Mouse (Mus musculus) cerebellum, adult 9-11 months (tissue): ENCODE results near the gene Padi6.

Experiments
- DNase-seq: peaks from one replicate; pipeline ENCODE4 v3.0.0; 2022

Gene Padi6

DNA sequence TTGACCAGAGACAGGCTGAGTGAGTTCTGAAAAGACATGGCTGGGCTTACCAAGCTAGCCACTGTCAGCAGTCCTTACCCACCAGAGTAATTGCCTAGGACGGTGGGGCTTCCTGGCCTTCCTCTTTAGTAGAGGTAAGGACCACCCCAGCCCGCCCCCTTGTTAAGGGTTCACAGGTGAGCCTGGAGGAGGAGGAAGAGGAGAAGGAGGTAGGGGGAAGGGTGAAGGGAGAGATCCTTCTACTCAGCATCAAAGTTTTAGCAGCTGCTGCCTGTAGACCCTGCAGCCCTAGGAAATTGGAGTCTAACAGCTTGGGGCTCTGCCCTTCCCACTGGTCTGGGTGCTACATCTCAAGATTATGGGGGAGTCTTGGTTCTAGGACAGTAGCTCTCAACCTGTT is at the start of gene Padi6:
TSS of gene Padi6 (minus strand) at position 101 of the 400 bp plus-strand sequence.
- DNase-seq = no peak

DNA sequence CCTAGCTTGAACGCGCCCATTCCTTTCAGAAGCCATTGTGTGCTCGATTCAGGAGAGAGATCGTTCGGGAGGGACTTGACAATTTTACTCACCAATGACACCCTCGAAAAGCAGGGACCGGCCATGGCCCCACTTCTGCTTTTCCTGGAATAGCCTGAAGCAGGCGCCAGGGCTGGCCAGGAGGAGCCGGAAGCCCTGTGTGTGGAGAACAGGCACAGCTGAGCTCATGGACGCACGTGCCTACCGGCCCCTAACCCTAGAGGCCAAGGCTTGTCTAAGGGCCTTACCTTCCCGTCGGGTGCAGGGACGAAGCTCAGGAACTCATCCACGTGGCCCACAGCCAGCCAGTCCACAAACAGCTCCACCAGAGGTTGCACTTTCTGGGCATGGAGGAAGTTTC is 48.6 kb upstream of the Padi6 start:
- no peak for DNase-seq

DNA sequence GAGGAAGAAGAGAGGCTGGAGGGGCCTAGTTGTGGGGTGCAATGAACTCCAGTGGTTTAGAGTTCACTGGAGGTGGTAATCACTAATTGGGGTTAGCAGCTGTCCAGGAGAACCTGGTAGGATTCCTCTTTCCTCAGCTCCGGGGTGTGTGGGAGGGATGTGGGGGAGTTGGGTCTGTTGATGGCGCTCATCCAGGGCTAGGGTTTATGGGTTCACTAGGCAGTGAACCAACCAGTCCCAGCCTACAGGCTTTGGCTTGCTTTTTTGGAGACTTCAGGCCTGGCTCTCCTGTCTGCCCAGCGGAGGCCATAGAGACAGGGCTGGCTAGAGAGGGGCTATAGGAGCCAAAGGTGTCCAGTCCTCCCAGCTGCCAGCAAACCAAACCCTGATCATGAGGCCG is 47.5 kb upstream of the Padi6 start:
- no peak for DNase-seq

DNA sequence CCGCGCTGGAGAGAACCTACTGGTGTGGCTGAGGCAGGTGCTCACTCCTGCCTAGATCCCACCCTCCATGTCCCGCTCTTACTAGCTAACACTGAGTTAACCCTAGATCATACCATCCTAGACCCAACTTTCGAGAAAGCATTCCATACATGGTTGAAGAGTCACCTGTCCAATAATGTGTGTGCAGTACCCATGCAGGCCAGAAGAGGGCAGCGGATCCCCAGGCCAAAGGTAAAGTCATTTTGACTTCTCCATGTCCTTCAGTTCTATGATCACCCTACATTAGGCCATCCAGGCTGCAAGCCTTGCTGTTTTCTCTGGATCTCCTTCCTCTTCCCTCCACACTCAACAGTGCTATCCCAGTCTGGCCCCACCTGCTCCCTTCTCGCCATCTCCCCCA is 46.5 kb upstream of the Padi6 start:
- DNase-seq = peak; percentile 16

DNA sequence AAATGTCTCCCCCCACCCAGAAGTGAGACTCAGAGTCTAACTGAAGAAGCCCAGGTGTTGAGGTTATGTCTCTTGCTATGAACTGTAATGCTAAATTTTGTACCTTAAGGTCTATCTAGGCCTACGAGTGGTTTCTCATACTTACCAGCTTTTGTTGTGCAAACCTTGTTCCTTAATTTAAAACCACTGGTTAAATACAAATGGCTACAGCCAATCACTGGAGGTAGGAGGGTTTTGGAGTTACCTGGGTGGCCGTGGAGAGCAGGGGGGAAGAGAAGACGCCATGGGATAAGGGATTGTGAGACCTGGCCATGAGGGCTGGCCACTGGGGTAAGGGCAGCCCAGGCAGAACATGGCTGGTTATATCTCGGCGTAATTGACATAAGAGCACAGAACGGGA is 45.8 kb upstream of the Padi6 start:
- no peak for DNase-seq

DNA sequence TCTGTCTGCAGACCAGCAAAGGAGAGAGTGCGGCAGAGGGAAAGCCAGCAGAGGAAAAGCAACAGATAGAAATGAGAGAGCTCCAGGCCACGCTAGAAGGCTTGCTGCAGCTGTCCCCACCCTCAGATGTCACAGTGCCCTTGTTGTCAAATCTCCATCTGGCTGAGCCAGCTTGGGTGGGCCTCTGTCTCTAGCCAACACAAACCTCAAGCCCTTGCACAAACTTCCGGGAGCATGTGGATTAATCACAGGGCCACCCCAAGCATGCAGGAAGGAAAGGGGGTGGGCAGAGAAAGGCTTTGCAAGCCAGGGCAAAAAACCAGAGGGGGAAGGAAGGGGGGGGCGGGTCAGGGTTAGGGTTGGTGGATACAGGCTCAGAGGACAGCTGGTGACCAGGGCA is 45.0 kb upstream of the Padi6 start:
- DNase-seq = no peak

DNA sequence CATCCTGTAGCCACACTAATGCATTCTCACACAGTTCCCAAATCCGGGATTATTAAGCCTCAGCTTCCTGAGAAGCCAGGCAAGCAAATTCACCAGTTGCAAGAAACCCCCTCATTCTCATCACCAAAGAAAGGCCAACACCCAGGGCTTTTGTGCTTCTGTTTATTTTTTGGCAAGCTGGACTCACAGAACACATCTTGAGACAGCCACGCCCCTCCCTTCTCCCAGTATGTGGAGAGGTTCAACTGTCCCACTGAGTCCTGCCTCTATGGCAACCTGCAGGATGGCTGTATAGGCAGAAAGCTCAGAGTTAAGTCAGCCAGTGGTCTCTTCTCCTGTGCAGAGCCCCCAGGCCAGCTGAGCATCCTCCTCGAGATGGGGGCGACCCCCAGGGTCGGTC is 42.8 kb upstream of the Padi6 start:
- DNase-seq = no peak

DNA sequence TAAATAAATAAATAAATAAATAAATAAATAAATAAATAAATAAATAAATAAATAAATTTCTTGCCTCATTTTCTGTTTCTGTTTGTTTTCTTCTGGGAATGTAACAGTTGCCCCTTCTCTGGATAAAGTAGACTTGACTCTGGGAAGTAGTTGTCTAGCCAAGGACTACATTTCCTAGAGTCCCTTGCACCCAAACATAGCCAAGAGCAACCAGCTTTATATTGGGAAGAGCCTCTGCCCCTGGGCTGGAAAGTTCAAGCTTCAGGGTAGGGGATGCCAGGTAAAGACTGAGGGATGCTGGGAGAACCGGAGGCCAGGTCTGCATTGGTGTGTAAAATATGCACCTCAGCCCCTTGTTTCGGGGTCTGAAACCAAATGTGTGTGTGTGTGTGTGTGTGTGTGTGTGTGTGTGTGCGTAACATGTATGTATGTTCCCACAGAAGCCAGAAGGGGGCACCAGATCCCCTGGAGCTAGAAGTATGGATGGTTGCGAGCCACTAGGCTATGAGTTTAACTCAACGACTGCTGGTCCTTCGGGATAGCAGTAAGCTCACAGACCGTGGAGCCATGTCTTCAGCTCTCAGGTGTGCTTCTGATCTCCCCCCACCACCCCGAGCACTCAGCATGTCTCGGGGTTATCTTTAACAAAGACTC is 42.0 kb upstream of the Padi6 start:
- DNase-seq = no peak

DNA sequence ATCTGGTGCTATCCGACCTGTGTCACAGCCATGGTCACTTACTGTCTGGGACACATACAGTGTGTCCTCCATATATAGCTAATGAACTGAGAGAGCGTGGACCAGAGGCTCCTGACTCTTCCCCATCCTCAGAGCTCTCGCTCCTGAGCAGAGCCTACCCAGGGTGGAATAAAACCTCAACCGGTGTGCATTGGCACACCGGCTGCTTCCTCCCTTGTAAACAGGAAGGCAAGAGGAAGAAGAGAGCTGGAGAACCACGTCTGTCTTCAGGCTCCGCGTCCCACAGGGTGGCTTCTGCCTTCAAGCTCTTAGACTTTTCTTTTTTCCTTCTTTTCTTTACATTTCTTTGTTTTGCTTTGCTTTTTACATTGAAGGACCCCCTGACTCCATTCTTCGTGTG is 40.4 kb upstream of the Padi6 start:
- no peak for DNase-seq

DNA sequence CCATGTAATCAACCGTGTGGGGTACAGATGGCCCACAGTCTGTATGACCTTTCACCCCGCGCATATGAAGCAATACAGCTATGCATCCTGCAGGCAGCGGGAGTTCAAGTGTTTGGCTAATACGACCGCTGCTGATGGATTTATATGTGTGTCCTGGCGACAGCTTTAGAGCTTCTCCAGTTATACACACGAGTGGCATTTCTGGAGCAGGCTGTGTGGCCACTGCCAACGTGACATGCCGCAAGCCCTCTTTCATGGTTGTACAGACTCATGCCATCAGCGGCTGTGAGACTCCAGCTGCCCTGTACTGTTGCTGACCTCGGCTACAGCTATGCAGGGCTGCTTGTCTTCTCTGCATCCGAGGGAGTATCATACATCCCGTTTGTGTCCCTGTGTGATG is 38.1 kb upstream of the Padi6 start:
- DNase-seq = no peak

DNA sequence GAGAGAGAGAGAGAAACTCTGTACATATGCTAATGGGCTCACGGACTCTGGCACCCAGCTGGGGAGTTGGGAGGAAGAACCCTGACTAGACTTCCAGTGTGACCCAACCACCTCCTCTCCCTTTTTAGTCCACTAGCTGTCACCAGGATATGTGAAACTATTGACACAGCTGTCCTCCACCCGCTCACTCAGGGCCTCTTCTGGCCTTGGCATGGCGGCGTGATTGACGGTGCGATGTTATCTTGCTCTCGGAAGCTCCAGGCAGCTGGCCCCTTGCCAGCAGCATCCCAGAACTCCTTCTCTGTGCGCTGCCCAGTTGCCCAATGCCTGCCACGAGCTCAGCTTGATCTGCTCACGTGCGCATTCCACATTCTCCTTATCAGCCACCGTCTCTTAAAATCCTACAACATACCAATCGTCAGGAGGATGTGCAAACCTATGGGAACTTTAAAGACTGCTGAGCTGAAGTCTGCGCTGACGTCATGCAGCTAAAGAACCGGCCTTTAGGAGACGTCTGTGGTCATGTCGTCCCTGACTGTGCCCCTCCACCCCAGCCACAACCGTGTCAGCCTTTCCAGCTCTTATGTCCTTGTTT is 37.5 kb upstream of the Padi6 start:
- DNase-seq = no peak

DNA sequence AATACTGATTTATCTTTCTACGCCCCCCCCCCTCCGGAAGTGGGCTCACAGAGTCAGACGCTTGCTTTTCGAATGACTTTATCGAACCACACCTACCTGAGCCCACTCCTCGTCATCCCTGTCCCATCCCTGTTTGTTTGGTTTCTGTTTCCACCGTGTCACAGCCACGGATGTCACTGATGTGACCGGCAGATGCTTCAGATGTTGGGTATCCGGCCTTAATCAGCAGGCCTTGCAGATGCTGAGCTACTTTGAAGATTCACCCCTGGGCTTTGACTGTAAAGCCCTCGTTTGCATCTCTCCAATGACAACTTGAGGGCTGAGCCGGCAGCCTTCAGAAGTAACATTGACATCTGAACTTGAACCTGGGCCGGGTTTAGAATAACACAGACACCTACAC is 34.2 kb upstream of the Padi6 start:
- DNase-seq = no peak

DNA sequence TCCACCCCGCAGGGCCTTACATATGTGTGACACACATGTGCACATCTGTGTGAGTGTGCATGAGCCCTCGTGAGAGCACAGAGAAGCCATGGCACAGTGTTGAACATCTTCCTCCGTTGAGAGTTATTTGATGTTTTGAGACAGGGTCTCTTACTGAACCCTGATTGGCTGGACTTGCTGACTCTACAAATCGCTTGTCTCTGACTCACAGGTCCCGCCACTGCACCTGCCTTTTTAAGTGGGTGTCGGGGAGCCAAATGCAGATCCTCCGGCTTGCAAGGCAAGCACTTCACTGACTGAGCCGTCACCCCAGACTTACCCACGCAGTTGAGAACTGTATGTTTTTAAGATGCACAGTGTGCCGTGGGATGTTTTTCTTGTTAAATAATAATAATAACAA is 33.4 kb upstream of the Padi6 start:
- no peak for DNase-seq

DNA sequence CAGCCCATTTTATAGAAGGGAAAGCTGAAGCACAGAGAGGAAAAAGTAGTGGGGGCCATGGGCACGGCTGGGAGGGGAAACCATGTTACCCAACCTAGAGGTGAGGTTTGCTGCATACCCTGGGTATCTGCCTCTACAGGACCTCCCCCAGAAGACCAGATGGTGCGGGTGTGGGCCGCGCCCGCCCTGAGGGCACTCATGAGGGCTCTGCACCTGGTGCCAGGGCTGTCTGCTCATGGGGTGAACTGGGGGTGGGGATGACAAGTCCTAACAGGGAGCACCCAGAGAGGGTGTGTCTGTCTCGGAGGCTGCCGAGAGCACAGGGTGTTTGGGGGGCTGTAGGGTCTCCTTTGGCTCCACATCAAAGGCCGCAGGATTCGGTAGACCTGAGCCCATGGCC is 32.5 kb upstream of the Padi6 start:
- DNase-seq = no peak

DNA sequence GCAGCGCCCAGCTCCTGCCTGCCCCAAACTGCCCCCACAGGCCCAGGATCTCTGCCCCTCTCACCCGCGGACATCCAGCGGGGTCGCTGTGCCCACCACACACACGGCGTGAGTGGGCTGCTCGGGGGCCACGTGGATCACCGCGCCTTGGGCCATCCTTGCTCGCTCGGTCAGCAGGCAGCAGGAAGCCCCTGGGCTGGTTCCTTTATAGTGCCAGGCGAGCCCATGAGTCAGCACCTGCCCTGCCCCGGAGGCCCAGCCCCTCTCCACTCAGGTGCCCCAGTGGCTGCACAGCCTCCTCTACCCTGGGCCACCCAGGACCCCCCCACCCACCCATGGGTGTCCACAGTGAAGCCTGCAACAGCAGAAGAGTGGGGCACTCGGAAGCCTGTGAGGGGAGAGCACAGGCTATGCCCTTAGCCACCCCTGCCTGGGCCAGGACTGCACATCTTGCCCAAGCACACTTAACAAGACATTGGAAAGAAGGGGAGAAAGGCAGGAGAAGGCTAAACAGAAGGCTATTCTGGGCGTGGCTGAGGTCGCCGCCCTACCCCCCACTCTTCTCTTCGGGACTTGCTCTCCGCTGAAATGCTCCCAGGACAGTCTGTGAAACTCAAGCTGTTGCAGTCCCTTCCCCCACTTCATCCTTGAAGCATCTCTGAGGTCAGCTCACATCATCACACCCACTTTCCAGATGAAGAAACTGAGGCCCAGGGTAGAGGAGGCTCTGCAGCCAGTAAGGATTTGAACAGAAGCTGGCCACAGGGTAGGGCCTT is 31.8 kb upstream of the Padi6 start, which contains the start of gene Padi4:
TSS of gene Padi4 (minus strand) at position 212 of the 776 bp plus-strand sequence.
- DNase-seq = no peak

DNA sequence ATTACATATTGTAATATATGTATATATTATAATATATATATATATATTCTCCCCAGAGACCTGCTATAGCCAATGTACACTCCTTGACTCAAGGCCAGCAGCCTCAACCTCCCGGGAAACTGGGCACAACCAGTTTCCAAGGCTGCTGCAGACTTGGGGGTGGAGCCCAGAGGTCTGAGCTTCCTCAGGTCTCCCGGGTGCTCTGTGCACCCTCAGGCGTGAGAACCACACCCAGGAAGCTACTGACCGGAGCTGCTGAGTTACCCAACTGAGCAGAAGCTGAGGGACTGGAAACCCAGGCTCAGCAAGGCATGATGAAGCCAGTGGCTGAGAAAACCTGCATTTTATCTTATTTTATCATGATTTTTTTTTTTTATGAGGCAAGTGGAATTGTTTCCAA is 28.6 kb upstream of the Padi6 start:
- no peak for DNase-seq

DNA sequence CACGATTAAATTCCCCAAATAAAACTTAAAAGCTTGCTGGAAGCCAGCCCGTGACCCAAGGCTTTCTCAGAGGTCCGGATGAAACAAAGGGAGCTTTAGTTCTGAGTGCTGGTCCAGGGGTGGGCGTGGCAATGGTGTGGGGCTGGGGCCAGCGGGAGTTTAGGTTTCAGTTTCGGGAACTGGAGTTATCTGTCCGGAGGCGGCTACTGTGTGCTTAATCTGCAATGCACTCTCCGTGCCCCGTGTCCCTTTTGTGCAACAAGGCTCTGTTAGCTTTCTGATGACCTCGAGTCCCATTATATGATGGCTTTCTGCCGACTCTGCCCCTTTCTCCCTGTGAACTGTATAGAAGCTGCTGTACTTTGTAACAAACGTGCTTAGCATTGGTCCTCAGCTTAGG is 28.0 kb upstream of the Padi6 start:
- DNase-seq = no peak

DNA sequence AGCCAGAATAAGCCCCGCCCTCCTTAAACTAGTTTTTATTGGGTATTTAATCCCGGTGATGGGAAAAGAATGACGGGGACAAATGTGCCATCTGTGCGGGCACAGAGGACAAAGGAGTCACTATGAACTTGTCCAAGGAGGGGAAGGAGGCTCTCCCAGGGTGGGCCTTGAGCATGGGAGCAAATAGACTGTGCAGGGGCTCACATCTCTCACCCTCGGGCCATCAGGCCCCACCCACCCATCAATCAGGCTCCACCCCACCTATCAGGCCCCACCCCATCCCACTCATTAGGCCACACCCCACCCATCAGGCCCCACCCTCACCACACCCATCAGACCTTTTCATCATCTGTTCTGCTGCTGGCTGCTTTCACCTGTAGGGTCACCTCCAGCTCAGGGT is 26.5 kb upstream of the Padi6 start:
- no peak for DNase-seq

DNA sequence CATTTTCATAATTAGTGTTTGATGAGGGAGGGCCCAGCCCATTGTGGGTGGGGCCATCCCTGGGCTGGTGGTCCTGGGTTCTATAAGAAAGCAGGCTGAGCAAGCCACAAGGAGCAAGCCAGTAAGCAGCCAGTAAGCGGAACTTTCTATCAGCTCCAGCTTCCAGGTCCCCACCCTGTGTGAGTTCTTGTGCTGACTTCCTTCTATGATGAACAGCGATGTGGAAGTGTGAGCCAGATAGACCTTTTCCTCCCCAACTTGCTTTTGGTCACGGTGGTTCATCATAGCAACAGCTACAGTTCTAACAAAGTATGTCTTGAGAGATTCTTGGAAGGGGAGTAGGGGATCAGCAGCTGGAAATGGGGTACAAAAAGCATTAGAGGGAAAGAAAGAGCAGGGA is 23.5 kb upstream of the Padi6 start:
- DNase-seq = no peak

DNA sequence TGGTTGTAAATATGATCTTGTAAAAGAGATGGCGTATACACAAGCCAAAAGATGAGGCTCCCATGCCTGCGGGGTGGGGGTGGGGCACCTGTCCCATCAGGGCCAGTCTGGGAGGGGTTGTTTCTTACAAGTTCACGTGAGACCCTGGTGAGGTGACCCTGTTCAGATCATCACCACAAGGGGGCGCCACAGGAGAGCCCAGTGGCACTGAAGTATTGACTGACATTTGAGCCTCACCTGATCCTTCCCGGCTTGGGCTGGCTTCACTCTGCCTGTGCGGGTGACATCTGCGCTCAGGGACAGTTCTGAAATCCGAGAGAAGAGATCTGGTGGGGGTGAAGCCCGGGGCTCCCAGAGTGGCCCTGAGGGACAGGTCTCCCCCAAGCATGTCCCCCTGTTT is 20.7 kb upstream of the Padi6 start:
- peak; percentile 7 for DNase-seq

DNA sequence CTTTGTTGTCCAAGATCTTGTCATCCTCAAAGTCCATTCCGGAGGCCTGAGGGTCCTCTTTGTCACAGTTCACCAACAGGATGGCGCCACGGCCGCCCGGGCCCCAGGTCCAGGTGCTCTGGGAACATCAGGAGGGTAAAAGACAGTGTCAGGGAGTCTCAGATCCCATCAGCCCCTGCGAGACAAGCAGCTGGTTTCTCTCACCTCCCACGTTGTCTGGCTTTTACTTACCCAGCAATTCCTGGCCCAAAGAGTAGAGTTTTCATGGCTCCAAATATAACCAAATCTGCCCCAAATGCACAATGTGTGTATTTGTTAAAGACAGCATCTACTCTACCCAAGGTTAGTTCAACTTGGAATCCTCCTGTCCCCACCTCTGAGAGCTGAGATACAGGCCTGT is 19.2 kb upstream of the Padi6 start:
- no peak for DNase-seq

DNA sequence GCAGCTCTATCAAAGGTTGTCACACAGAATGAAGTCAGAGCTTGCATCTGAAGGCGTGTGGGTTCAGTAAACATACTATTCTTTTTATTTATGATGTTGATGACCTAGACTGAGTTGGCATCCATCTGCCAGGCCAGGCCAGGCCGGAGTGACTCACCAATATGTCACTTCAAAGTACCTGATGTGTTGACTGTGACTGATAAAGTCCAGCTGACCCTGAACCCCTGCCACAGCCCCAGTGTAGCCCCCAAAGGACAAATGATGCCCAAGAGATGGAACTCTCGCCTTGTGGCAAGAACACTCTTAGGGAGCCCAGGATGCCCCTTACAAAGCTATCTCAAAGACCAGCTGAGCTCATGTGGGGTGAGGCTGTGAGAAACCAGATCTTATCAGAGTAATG is 13.4 kb upstream of the Padi6 start:
- no peak for DNase-seq

DNA sequence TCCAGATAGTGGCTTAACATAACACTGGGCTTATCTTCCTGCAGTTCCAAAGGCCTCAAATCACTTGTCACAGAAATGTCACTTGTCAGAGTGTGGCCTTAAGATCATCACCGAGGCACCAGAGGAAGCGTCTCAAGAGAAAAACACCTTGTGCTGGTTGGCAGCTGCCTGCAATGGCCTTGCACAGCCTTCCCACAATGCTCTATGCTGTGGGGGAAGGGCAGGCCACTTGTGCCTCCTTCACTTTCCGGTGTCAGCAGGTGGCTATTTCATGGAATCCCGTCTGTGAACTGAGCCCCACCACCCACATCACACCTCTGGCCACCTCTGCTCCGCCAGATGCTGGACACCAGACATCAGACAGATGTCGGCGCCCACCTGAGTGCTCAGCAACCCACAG is 10.9 kb upstream of the Padi6 start:
- no peak for DNase-seq

DNA sequence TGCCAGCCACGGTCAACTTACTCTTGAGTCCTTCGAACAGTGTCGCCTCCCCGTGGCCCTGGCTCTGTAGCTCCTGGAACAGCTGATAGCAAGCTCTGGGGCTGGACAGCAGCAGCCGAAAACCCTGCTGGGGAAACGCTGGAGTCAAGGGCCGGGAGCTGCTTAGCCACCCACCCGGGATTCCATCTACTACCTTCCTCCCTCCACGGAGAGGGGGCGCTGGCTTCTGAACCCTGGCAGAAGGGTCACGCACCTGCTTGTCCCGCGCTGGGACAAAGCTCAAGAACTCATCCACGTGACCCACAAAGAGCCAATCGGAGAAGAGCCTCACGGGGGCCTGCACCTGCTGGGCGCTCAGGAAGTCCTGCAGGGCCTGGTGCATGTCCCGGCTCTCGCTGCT is 7.9 kb upstream of the Padi6 start:
- DNase-seq = peak; percentile 11

DNA sequence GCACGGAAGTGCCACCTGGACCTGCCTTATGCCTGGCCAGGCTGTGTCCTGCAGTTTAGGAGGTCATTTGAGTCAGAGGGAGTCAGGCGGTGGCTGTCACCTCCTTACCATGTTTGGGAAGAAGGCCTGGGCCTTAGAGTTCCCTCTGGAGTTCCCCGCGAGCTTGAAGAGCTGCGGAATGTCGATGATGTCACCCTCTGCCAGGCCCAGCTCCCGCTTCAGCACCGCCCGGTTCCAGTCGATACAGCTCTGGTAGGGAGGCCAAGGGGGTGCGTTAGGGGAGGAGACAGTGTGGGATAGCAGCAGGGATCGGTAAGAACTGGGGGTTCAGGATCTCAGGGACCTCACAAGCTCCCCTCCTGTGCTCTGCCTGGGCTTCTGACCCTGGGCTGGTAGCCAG is 5.5 kb upstream of the Padi6 start:
- no peak for DNase-seq
